Mouse (Mus musculus) bone marrow, adult 2 months (tissue): ENCODE results near the gene Synj1.

Experiments
- CTCF ChIP-seq: fragments of 200-500 bp; IDR thresholded peaks from 2 replicates; pipeline ENCODE4 v1.5.1; 2011; ENCODE audit warnings: low read length, control low read depth; ENCODE audit not compliant: control insufficient read depth, insufficient read depth
- POLR2A ChIP-seq: fragments of 200-500 bp; IDR thresholded peaks from 2 replicates; pipeline ENCODE4 v1.6.1; 2011; ENCODE audit warnings: low read depth, mild to moderate bottlenecking, control low read depth, low read length, borderline replicate concordance; ENCODE audit not compliant: control insufficient read depth

- TF ChIP-seq CTCF (no peak), POLR2A (no peak)
Measured at GRCm38 (mm10) chr16:90897651-90898050, 113.5 kb downstream of the Synj1 start.
